Mouse (Mus musculus): ENCODE measurements around the gene Lrrn2.

Gene Lrrn2

DNA sequence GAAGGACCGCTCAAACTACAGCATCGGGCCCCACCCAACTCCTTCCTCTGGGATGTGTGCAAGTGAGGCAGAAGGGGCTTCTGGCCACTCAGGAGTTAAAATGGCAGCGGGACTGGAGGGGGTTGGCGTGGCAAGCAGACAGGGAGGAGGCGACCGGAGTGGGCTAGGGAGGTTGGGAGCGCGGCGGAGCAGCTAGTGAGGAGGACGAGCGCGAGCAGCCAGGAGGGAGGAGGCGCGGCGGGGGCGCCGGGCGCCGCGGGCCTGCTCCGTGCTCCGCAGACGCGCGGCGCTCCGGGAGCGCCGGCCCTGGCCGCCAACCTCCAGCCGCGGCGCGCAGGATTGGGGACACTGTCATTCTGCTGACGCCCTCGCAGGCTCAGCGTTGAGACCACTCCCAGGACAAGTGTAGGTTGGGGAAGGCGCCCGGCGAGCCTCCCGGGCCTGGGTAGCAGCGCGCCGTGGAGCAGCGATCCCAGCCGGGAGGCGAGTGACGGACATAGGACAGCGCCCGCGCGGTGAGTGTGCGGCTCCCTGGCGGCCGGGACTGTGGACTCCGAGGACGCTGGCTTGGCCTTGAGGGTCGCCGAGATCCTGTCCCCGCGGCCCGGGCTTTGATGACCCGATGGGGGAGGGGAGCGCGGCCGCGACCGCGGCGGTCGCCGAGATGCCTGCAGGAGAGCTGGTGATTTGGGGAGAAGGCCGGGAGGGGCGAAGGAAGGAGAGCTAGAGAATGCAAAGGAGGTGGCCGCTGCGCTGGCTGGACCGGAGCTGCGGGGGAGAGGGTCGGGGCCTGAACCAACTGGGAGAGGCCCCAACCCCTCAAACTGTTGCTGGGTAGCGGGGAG, at the start of gene Lrrn2:
Gene Lrrn2 (plus strand): TSS at position 113 of the 845 bp plus-strand sequence.
- peak; percentile 80 for DNase-seq

DNA sequence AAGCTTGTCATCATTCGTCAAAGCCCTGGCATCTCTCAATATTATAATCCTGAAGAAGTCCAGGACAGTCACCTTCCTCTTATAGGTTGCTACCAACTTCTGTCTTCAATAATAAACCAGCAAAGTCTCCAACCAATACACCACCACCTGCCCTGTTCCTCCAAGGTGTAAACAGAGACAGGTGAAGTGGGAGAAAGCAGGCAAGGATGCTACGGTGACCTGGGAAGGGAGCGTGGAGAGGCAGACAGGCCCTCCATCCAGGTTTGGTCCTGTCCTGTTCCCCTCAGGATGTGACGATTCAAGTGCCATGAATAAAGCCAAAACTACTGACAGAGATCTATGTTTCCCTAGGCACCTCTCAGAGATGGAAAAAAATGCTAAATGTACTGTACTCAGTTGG, 48.1 kb upstream of the Lrrn2 start:
- no peak for DNase-seq

DNA sequence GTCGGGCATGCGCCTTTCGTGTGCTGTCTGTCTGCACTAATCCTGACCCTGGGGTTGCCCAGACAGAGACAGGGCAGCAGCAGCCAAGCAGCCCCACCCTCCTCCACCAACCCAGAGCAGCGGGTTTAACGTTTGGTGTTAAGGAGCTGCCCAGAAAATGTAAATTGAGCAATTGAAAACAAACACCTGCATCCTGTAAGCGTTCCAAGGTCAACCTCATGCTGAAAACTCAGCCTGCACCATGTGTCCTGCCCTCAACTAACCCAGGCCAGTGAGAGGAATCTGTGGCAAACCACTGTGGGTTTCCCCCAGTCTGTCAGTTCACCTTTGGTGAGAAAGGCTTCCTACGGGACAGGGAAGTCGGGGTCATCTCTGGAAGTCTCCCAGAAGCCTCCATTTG, 46.0 kb upstream of the Lrrn2 start:
- no peak for DNase-seq

DNA sequence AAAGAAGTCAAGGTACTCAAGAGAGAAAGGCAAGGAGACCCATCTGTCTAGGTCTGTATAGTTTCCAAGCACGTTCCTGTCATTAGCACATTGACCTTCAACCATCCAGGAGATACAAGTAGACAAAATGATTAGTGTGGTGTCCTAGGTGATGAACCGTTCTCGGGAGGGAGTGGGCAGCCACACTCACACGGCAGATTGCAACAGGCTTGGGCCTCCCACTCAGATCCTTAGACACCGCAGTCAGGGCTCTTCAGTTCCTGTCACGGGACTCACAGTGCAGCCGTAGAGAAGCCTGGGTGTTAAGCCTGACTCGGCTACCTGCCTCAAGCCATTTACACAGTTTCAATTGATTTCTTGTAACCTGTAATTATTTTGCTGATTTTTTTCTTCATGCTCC, 43.2 kb upstream of the Lrrn2 start:
- no peak for DNase-seq

DNA sequence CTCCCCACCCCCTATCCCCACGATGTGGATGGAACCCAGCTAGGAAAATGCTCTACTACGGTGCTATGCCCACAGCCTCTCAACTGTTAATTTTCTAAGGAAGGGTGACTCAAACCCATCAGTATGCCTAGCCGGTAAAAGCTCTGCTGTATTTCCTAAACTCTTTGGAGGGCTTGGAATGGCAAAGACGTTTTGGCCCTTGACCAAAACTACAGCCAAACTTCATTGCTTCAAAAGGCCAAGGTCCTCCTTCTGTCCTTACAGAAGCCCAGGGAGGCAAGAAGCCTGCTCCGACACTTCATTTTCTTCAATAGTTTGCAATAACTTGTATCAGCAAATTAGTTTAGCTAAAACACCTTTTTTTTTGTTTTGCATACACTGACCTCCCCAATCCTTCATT, 42.4 kb upstream of the Lrrn2 start:
- DNase-seq = no peak

DNA sequence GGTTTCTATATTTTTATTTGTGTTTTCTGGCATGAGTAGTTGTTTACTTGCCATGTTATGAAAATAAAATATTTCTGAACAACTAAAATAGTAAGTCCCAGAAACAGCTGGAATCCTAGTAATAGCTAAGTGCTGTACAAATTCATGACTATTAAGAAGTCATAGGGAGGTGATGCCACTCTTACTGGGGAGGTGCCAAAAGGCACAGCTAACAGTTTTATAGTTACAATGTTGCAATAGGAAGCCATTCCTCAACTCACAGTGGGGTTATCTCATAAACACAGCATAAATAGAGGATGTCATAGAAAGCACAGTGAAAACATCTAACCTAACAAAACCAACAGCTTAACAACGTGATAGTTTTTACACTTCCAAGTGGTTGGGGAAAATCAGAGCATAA, 41.7 kb upstream of the Lrrn2 start:
- no peak for DNase-seq

DNA sequence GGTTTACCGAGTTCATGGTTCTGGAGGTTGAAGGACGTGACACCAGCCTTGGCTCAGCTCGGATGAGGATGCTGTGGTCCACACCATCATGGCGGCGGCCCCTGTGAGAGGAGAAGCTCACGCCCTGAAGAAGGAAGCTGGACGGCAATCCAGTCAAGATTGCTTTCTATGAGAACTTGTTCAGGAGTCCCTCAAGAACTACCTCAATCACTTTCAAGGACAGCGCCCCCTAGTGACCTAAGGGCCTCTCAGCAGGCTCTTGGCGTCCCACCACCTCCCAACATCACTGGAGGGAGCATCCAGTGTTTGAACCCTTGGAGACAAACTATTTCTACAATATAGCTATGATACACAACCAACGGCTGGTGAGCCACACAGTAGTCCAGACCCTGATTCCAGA, 36.5 kb upstream of the Lrrn2 start:
- DNase-seq = no peak

DNA sequence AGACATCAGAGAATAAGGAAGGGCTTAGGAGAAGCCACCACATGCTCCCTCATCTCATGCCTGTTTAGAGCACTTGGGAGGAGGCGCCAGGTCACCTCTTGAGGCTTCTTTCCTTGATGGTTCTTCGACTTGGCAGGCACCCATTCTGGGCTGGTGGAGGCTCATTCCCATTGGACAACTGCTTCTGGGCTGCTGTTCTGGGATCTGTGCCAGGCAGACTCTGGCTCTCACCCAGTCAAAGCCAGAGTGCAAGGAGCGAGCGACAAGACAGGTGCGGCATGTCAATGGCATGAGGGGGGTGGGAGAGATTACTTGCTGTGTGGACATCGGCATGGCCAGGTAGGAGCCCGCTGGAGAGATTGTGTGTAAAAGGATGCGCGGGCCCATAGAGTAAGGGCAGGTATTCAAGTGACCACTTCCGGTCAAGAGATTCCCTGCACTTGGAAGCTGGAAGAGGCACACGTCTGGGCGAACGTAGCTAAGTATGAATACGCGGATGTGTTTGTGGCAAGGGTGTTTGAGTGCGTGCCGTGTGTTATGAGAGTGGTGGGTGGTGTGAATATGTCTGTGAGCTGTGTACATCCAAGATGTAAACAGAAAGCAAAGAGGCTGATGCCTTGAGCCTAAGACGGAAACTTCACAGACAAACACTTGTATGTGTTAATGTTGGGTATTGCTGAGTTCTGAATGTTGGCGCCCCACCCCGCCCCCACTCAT, 35.8 kb upstream of the Lrrn2 start:
- DNase-seq = no peak

DNA sequence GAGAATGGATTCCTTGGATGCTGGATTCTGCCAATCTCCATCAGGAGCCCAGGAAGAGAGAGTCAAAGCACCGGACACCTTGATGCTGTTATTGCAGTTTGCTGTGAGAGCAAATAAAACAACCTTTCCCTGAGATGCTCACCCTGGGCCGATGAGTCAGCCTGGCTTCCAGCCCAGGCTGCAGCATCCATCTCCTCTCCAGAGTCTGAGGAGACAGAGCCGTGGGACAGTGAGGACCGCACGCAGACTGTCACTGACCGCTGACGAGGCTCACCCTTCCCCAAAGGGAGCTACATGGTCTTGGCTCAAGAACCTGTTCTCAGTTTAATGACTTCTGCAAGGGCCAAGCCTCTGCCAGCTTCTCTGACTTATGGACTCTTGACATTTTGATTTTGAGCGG, 34.3 kb upstream of the Lrrn2 start:
- DNase-seq = peak; percentile 60

DNA sequence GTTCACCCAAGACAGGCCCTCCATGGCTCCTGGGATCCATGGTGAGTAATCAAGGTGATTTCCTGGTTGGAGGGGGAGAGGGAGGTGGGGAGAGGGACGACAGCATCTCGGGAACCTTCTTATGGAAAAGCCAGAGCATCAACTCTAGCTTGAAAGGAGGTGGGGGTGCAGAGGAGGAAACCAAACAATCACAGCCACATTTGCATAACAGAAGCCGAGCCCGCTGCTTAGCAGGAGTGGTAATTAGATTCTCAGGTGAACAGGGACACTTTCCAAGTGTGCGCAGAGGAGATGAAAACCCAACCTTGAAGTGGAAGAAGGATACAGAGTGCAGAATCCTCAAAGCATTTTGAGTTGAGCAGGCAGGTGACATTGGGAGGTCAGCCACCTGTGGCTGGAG, 29.3 kb upstream of the Lrrn2 start:
- DNase-seq = no peak

DNA sequence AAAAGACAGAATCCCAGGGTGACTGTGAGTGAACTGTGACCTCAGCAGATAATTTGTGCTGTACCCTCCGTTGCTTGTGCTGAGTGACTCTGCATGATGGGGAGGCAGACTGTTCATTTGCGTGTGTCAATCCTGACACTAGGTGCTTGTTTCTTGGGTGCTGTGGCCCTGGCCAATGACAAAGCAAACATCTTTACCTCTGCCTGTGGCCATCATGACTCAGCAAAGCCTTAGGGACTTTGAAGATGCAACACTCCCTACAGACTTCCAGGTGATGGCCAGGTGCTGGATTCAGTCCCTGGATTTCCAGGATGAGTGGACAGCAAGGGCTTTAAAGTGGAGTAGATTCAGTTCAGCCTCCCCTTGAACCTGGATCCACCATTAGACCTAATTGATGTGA, 28.8 kb upstream of the Lrrn2 start:
- DNase-seq = no peak

DNA sequence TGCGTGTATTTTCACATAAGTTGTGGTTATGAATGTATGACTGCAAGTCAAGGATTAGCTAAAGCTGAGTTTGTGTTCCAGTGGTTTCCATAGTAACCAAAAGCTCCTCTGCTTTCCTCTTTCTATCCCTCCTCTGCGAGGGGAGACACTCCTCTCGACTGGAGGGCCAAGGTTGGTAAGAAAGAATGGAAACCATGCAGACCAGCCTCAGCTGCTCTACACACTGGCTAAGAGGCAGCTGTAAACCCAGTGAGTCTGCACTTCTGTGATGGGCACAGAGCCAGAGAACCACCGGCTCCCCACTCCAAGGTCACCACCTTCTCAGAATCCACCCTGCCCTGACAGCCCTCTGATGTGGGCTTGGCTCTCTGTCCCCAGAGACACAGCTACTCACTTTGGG, 28.3 kb upstream of the Lrrn2 start:
- no peak for DNase-seq

DNA sequence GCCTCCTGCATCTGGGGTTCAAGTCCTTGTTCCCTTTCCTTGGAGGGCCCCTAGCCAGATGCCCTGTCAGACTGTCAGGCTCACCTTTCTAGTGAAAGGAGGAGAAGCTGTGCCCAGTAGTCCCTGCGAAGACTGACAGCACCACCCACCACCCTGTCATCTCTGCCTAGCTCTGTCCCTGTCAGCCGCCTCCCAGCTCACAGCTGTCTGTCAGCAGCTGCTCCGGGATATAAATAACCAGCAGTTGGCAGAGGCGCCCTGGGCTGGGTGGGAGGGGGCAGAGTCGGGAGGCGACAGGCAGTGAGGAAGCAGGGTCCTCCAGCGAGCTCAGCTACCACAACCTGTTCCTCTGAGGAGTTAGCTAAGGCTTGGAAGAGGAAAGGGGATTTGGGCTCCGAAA, 26.8 kb upstream of the Lrrn2 start:
- DNase-seq = no peak

DNA sequence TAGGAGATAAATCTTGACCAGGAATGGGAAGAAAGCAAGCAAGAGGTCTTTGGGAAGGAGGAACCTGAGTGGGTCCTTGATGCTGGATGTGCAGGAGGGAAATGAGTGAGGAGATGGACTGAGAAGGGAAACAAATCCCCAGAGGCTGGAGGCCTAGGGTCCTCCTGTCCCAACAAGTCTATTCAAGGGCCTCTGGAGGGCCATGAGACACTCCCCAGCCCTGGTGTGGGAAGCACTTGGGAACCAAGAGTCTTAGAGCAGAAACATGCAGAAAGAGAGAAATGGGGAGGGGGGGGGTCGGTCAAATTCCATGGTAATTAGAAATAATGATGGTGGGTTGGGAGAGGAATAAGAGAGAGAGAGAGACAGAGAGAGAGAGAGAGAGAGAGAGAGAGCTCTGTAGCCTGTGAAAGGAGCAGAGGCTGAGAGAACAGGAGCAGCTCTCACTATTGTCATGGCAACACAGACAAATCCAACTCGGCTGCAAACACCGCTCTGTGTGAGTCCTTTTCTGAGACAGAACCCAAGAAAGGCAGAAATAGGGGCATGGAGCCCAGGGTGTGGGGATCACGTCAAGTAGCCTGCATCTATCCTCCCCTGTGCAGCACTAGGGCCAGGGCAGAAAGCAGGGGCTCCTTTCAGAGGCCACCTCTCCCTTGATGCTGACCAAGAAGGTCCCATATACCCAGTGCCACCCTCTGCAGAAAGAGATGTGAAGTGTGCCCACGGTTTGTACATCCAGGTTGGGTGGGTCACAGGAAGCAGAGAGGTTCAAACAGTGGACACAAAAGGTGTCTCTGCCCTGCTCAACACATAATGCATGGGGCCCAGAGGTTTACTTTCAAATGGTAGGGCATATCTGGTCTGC, 21.3 kb upstream of the Lrrn2 start:
- DNase-seq = no peak

DNA sequence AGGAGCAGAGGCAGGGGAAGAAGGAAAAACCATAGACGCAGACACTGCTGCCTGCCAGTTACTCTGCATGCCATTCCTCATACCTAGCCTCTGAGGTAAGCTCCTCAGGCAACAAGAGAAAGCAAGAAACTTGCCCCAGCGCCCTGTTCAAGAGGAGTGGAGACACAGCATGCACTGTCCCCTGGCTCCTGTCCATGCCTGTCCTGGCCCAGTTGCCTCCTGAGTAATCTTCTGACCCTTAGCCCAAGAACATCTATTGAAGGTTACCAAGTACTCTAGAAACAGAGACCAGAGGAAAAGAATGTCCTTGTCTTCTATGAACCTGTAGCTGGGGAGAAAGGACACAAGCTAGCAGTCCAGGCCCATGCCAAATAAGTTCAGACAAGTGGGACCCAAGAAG, 15.9 kb upstream of the Lrrn2 start:
- DNase-seq = no peak

DNA sequence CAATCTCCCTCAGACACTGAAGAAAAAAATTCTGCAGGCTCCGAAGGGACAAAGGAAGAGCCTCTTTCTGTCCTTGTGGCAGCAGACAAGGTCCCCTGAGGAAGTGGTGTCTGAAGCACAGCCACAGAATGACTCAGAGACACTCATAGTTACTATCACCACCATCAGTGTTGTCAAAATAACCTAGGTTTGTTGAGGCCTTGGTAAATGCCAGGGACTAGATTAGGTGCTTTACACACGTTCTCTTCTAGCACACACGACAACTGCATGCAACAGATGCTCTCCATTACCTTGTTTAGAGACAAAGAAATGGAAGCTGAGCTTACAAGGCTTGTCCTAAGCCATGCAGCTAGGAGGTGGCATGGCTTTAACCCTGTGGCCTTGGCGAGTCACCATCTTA, 14.5 kb upstream of the Lrrn2 start:
- no peak for DNase-seq

DNA sequence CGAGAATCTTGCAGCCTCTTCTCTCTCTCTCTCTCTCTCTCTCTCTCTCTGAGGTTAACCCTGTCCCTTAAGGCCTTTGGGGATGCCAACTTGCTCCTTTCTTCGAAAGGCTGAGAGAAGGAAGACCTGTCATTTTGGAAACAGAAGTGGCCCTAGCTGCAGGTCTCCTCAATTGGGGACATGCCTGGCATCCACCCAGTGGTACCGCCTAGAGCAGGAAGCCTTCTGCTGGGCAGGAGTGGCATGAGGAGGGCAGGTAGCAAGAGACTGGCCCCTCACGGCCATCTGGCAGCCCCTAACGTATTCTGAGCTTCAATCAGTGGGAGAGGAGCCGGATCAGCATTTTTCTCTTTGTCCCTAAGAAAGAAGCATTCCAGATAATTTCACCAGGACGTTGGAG, 9.7 kb upstream of the Lrrn2 start:
- no peak for DNase-seq

DNA sequence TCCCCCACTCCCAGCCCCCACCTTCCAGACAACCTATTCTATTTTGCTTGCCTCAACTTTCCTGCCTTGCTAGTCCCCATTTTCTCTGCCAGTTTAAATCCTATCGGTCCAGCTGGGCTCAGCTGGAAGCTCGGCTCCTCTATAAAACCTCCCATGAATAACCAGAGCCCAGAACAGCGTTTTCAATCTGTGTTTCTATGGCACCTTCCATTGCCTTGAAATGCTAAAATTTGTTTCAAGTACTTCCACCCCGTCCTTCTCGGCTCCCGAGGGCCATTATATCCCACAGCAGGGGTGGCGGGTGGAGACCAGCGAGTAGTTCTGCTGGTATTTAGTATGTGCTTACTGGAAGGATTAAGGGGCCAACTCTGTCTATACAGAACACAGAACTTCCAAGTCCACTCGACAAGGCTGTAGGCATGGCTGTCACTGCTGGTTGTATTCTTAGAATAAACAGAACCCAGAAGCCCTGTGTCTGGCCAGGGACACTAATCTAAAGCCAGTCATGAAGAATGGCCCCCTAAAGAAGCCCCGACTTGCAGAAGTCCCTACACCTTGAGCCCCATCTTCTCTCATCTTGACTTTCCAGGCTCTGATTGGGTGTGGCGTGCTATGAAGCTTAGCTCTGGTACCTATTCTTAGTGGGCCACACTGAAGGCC, 992 bp upstream of the Lrrn2 start:
- DNase-seq = no peak

DNA sequence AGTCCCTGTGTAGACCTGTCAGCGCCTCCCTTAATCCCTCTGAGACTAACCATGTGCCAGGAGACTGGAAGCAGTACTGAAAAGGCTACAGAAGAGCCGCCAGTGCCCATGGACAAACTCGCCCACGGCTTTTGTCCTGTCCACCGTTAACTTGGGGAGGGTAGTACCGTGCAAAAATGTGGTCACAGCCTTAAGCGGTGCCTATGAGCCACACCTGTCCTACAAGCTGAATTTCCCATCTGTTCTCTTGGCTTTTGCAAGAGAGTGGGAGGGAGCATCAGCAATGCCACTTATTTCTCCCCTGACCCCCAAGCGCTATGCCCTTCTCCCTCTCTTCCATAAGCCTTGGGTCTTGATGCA, 292 bp upstream of the Lrrn2 start:
- DNase-seq = no peak

DNA sequence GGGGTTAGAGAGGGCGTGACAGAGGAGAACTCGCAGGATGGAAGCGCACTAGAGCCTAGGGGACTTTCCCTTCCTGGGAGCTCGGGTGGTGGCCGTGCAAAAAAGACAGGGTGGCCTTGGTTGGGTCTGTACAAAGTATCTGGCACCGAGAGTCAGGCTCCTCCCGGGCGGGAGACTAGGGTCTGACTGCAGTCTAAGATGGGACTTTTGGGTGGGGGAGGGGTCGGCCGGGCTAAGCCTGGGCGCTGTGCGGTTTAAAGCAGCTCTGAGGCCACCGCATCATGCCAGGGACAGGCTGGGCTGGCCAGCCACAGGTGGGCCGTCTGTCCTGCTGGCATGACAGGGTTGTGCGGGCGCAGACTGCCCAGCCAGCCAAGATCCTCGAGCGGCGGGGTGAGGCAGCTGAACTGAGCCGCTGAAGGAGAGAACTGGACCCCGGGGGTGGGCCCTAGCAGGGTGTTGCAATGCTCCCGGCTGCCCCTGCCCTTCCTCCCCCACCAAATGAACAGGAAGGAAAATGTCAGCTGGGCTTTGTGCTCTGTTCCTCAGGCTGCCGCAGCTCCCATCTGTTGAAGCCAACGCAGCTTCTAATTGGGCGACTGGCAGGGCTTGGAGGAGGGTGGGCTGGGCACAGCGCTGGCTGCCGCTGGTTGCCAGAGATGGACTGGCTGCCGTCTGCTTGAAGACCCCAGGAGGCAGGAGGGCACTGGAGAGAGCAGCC, 1.1 kb downstream of the Lrrn2 start:
- peak; percentile 83 for DNase-seq

DNA sequence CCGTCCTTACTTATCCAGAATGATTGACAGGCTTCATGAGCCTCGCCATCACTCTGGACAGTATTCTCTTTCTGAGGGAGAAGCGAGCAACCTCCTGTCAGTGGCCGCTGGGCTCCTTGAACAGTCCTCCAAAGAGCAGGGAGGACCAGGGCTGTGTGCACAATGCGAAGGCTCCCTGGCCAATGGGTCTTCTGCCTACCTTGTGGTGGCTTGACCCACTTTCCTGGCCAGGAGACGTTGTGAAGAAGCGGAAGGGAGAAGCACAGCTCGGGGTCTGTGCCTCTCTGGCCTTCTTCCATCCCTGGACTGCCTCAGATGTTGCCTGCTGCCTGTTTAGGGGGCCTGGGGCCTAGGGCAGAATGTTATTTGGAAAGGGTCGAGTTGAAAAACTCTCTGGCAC, 1.8 kb downstream of the Lrrn2 start:
- peak; percentile 66 for DNase-seq

DNA sequence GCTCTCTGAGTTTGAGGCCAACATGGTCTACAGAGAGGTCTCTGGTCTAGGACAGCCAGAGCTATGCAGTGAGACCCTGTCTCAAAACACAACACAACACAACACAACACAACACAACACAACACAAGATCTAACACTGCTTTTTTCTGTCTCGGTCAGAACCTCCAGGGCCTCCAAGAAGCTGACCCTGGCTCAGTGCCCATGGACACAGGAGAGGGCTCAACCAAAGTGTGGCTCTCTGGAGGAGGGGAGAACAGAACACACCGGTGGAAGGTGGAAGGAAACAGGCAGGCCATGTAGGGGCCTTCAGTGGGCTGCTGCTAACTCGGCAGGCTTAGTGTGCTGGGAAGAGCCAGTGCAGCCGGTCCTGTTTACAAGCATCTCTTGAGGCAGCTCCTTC, 5.6 kb downstream of the Lrrn2 start:
- DNase-seq = no peak

DNA sequence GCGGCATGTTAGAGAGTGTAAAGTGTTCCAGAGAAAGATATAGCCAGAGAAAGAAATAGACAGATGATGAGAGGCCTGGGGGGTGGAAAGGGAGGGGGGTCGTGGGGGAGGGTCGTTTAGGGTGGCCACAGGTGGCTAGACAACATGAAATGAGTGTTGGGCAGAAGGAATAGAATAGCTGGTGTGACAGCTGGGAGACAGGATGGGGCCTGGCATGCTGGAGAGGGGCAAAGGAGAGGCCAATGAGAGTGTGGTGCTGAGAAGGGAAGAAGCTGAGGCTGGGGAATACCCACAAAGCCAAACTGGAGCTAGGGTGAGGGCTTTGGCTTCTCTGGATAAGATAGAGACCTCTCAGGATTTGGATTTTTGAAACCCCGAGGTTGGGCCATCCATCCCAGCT, 6.6 kb downstream of the Lrrn2 start:
- no peak for DNase-seq
